Mouse (Mus musculus): Measurements from ENCODE around the gene Gm3269.
"Not testable (repeated sequence)": the region's sequence is repeated elsewhere in the genome, so short reads cannot be mapped to it uniquely, and the experiment has no call there.

The Gm3269 gene

DNA sequence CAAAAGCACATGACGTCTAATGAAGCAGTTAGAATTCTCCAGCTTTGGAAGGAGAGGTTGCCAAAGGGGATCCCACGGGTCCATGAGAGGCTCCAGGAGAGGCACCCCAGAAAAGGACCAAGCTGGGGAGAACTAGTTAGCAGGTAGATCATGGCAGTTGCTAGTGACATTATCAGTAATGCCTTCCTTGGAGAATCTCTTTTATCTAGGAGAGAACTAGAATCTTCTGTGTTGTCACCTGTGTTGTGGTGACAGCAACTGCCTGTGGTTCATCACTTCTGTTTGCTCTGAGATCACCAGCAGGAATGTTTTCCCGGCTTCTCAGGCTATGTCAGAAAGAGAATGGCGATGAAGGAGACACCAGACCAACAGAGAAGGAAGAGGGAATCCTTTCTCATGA is at the start of gene Gm3269:
Gene Gm3269 (plus strand): TSS at position 301 of the 400 bp plus-strand sequence.
- not testable (repeated sequence) for DNase-seq (ENCODE audit: low spot score in 2 of 2)

DNA sequence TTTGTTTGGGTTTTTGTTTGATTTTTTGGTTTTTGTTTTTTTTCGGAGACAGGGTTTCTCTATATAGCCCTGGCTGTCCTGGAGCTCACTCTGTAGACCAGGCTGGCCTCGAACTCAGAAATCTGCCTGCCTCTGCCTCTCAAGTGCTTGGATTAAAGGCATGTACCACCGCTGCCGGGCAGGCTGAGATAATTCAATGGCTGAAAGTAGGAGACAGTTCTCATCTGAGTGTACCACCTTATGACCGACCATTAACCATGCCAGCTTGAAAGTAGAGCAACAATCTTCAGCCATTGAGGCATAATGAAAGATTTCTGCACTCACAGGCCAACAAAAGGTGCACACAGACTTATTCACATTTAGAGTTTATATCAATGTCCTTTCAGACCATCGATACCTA is 31.5 kb upstream of the Gm3269 start:
- peak in 1 of 2 experiments; percentile 9 for DNase-seq (ENCODE audit: low spot score in 2 of 2)

DNA sequence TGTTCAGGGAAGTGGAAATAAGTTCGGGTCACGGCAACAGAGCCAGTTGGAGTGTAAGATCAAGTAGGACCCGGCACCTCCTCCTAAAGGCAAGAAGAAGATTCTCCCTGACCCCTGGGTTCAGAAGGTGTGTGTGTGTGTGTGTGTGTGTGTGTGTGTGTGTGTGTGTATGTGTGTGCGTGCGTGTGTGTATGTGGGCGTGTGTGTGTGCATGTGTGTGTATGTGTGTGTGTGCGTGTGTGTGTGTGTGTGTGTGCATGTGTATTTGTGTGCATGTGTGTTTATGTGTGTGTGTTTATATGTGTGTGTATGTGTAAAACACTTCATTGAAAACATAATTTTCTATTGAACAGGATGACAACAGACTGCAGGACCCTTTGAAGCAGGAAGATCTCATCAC is 16.0 kb upstream of the Gm3269 start:
- DNase-seq (ENCODE audit: low spot score in 2 of 2) = not testable (repeated sequence)

DNA sequence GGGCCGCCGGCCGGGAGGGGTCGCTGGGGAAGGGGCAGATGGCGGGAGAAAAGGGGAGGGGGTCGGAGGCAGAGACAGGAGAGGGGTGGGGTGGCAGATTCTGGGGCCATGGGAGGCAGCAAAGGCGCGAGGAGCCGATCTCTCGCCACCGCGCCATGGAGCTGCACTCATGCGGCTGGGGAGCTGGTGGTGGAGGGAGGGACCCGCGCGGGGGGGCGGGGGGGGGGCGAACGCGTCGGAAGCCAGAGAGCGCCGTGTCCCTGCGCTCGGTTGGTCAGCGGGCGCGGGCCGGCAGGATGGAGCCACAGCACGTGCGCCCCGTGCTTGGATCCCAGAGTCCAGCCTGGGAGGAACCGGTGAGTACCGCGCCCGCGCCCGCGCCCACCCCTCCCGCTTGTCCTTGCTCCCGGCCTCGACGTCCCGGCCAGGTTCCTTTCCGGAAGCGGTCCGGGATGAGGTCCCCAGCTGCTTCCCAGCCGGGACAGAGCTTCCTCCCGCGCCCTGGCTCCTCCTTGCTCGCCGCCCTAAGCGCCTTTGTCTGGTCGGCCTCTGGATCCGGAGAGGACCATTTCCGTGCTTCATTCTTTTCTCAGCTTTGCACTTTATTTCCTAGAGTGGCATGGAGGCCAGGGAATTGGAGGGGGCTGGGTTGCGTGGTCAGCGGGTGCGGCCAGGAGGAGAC is 17.5 kb downstream of the Gm3269 start, which contains the start of gene Gm3264:
Gene Gm3264 (plus strand): TSS at position 278 of the 682 bp plus-strand sequence.
- DNase-seq (ENCODE audit: low spot score in 2 of 2) = not testable (repeated sequence)

DNA sequence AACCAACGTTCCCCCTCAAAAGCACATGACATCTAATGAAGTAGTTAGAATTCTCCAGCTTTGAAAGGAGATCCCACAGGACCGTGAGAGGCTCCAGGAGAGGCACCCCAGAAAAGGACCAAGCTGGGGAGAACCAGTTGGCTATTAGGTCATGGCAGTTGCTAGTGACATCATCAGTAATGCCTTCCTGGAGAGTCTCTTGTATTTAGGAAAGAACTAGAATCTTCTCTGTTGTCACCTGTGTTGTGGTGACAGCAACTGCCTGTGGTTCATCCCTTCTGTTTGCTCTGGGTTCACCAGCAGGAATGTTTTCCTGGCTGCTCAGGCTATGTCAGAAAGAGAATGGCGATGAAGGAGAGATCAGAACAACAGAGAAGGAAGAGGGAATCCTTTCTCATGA is 54.2 kb downstream of the Gm3269 start, which contains the start of gene Gm3278:
Gene Gm3278 (plus strand): TSS at position 301 of the 400 bp plus-strand sequence.
- DNase-seq (ENCODE audit: low spot score in 2 of 2) = not testable (repeated sequence)

Data from thymus, postnatal 10 days (tissue).